Mouse (Mus musculus) embryonic facial prominence, embryonic 12.5 days (tissue): ENCODE results near the gene Adck1. TPM values are rescaled to one million over a fixed set of nuclear protein-coding genes. Genes with fewer than 3 reads are reported as not detected.

Experiments used
- ATAC-seq: fragments of 200-750 bp; cut with Nextera tagmentation; 2 replicates; pipeline ENCODE4 v1.8.0; 2017; ENCODE audit not compliant: insufficient number of reproducible peaks, insufficient read depth, low FRiP score, low TSS enrichment
- H3K27ac ChIP-seq: fragments of 300-500 bp; sonication (generic); 2 replicates; pipeline ENCODE4 v1.5.1; 2016; ENCODE audit warnings: mild to moderate bottlenecking
- H3K27me3 ChIP-seq: fragments of 300-500 bp; sonication (generic); 2 replicates; pipeline ENCODE4 v1.6.1; 2016; ENCODE audit warnings: mild to moderate bottlenecking, moderate library complexity
- H3K36me3 ChIP-seq: fragments of 300-500 bp; sonication (generic); 2 replicates; pipeline ENCODE4 v1.6.1; 2016; ENCODE audit warnings: mild to moderate bottlenecking
- H3K4me1 ChIP-seq: fragments of 300-500 bp; sonication (generic); 2 replicates; pipeline ENCODE4 v1.6.1; 2016
- H3K4me2 ChIP-seq: fragments of 300-500 bp; sonication (generic); replicated peaks from 2 replicates; pipeline ENCODE4 v1.6.1; 2016; ENCODE audit warnings: mild to moderate bottlenecking, moderate library complexity
- H3K4me3 ChIP-seq: fragments of 300-500 bp; sonication (generic); 2 replicates; pipeline ENCODE4 v1.5.1; 2016; ENCODE audit warnings: mild to moderate bottlenecking
- H3K9ac ChIP-seq: fragments of 300-500 bp; sonication (generic); 2 replicates; pipeline ENCODE4 v1.6.1; 2016; ENCODE audit warnings: mild to moderate bottlenecking, moderate library complexity
- H3K9me3 ChIP-seq: fragments of 300-500 bp; sonication (generic); 2 replicates; pipeline ENCODE4 v1.6.1; 2016; ENCODE audit warnings: mild to moderate bottlenecking, moderate library complexity
- WGBS: fragments of 180-500 bp; shearing (Covaris S2); methylation state at CpG from one replicate; pipeline ENCODE4 v1.1.7; 2016; 5-methylcytosine and 5-hydroxymethylcytosine counted together
- polyA plus RNA-seq: library from polyadenylated mRNA; unstranded; fragments of >200 nt; fragmentation: Nextera tagmentation; extraction: Ambion mirVana; gene quantifications from 2 replicates; pipeline ENCODE4 v1.2.1, GENCODE M21; 2016

Adck1 gene
- polyA plus RNA-seq, 1 experiment from 2014 or later: 24.3 TPM

DNA sequence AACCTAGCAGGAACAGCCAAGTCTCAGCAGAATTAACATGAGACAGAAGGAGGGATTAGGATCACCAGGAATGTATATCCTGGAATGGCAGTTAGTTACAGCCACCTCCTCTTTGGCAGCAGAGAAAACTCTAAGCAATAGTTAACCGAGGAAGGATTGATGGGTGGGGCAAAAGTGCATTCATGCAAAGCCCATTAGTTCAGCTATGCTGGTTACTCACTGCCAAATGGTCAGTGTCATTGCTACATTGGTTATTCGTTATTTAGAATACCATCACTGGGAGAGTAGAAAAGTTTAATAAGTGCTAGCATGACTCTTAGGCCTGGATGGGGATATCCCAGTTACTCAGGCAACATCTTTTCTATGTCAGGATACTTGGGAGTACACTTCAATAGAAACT lies 130.5 kb downstream of the Adck1 start:
- no peaks in the 10 kb centered on the region for H3K4me1 ChIP-seq
- H3K9me3 ChIP-seq: no peaks in the 10 kb centered on the region
- no peaks in the 10 kb centered on the region for H3K36me3 ChIP-seq
- H3K27ac ChIP-seq: no peak overlapping the region
- 74% methylated on average over 2 of the region's 2 CpGs for WGBS
- no peak overlapping the region for H3K4me2 ChIP-seq
- no peak overlapping the region for H3K9ac ChIP-seq
- H3K27me3 ChIP-seq: no peaks in the 10 kb centered on the region
- ATAC-seq: no peak
- H3K4me3 ChIP-seq: no peak overlapping the region

Other genes with a start within 250 kb of the Adck1 start
- gene Gm10436, start 178.4 kb upstream of the Adck1 start, polyA plus RNA-seq: not detected in 2 replicates
- gene Gm8332, start 110.5 kb upstream of the Adck1 start, polyA plus RNA-seq: not detected in 2 replicates
- not detected in 2 replicates for gene Gm5662, start 86.1 kb upstream of the Adck1 start, polyA plus RNA-seq
- not detected in 2 replicates for gene Gm5039, start 36.5 kb upstream of the Adck1 start, polyA plus RNA-seq